Mouse (Mus musculus): ENCODE results near the gene Exoc3l4. TPM values are rescaled to one million over a fixed set of nuclear protein-coding genes. Genes with fewer than 3 reads are reported as not detected.

The Exoc3l4 gene
- total RNA-seq, 2 experiments from 2014 or later = 4.5 to 6.3 TPM

DNA sequence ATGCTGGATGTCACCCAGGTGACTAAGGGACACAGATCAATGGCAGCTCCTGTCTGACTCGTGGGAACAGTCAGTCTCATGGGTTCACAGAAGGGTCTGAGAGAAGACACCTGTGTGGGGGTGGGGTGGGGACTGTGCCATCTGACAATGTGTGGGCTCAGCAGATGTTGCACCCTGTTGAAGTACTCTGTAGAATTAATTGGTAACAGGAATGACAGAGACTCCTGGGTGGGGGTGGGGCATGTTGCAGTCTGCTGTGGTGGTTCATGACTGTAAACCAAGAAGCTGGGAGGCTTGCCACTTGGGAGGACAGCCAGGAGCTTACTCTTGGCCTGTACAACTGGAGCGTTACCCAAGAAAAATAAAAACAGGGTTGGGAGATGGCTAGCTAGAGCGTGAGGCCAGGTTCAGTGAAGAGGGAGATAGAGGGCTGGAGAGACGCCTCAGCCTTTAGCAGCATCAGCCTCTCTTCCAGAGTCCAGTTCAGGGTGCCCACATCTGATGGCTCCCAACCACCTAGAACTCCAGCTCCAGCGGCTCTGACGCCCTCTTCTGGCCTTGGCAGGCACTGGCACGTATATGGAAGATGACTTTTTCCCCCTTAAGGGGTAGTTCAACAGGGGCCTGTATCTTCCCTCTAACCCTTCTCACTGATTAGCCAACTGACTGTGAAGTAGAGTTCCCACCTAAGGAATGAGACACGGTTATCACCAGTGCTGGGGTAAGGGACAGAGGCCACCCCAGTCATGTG, 58.3 kb downstream of the Exoc3l4 start:
- TF ChIP-seq CTCF (conservative IDR thresholded peaks at IDR 0.05) = peak; percentile 62
- H3K27ac ChIP-seq = peak overlapping the region; percentile 46; the same call in 1 of the 2 replicates

DNA sequence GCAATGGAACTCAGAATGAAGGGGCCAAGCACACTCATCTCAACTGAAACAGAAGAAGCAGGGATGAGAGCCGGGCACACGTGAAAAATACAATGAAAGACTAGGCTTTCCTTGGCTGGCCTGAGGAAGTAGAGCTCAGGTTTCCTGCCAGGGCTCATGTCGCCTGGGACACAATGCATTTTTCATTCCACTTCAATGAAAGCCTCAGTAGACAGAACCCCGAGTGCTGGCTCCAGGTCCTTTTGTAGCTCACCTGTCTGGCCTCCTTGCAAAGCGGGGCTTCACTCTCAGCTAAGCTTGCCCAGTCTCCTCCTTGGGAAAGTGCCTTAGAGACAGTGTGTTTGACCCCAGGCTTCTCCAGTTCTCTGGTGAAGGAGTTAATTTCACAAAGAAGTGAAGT, 62.1 kb downstream of the Exoc3l4 start:
- no peak overlapping the region for H3K4me3 ChIP-seq
- TF ChIP-seq CTCF (conservative IDR thresholded peaks at IDR 0.05) = no peak
- DNase-seq (ENCODE audit: low spot score in 2 of 2) = no peak
- no peak overlapping the region for H3K27ac ChIP-seq

More for the DNA sequence above, 58.3 kb downstream of the Exoc3l4 start:
- peak; percentile 38 to 61 for DNase-seq (ENCODE audit: low spot score in 2 of 2)
- no peak overlapping the region for H3K4me3 ChIP-seq

DNA sequence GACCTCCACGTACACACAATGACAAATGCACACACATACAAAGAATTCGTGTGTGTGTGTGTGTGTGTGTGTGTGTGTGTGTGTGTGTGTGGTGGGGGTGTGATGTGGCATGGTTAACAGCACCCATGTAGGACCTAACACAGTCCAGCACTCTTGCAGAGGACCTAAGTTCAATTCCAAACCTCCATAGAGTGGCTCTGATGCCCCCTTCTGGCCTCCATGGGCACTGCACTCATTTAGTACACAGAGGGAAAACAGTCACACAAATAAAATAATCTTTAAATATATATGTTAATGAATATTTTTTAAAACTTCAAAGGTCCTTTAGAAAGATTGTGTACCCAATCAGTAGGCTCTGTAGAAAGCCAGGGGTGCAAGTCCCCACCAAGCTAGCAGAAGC, 63.1 kb downstream of the Exoc3l4 start:
- Histone ChIP-seq H3K27ac (no peak overlapping the region), H3K4me3 (no peak overlapping the region)
- DNase-seq (ENCODE audit: low spot score in 2 of 2) = peak in 1 of 2 experiments; percentile 26
- peak; percentile 77 for TF ChIP-seq CTCF (conservative IDR thresholded peaks at IDR 0.05)

Other genes with a start within 250 kb of the Exoc3l4 start
- not detected for gene 4930595D18Rik, start 232.5 kb upstream of the Exoc3l4 start, total RNA-seq (2021)
- 1 to 10 TPM; 4.7 to 5.4 TPM for gene Amn, start 145.9 kb upstream of the Exoc3l4 start, total RNA-seq (2021)
- gene Cdc42bpb, start 39.3 kb upstream of the Exoc3l4 start, total RNA-seq (2021) = 100 to 1,000 TPM; 113 to 122 TPM
- 1 to 10 TPM; 1.2 to 1.4 TPM for gene Lbhd2, start 10.2 kb upstream of the Exoc3l4 start, total RNA-seq (2021)
- gene Tnfaip2, start 25.5 kb downstream of the Exoc3l4 start, total RNA-seq (2021) = under 1 TPM; 0.59 to 0.76 TPM
- 1 to 10 TPM; 5.2 to 6.1 TPM for gene Gm266, start 68.8 kb downstream of the Exoc3l4 start, total RNA-seq (2021)
- 100 to 1,000 TPM; 253 to 260 TPM for gene Eif5, start 121.0 kb downstream of the Exoc3l4 start, total RNA-seq (2021)
- 100 to 1,000 TPM; 108 to 110 TPM for gene Mark3, start 157.5 kb downstream of the Exoc3l4 start, total RNA-seq (2021)